Mouse (Mus musculus): ENCODE results near the gene Pigc. TPM values are rescaled to one million over a fixed set of nuclear protein-coding genes. Genes with fewer than 3 reads are reported as not detected.
A peak's percentile ranks its signal among the peaks of the same experiment; 100 is the strongest.

The Pigc gene
- polyA plus RNA-seq, 1 experiment from 2014 or later = 42.2 TPM

- no peaks in the 10 kb centered on the region for H3K27me3 ChIP-seq (ENCODE audit: control insufficient read depth, insufficient read depth, low read length)
- ATAC-seq (ENCODE audit: insufficient number of reproducible peaks, insufficient read depth, low FRiP score, low read depth) = no peak
- H3K4me1 ChIP-seq (ENCODE audit: control insufficient read depth, insufficient read depth, low read length) = peaks cover 27% of the 10 kb centered on the region
- H3K27ac ChIP-seq (ENCODE audit: low read length) = peak overlapping the region; percentile 91
- H3K9me3 ChIP-seq (ENCODE audit: control insufficient read depth, low read depth, low read length) = no peaks in the 10 kb centered on the region
- no peak overlapping the region for H3K9ac ChIP-seq (replicated peaks; ENCODE audit: low read depth, low read length)
- WGBS = 55% methylated on average over 8 of the region's 8 CpGs
- H3K36me3 ChIP-seq (ENCODE audit: control insufficient read depth, insufficient read depth, low read length) = no peaks in the 10 kb centered on the region
- H3K4me2 ChIP-seq (replicated peaks; ENCODE audit: low read depth, low read length) = 0 out of 2 replicates have a peak overlapping the region, but pooled peaks have one; percentile 2
- H3K4me3 ChIP-seq (ENCODE audit: low read depth, low read length) = no peak overlapping the region
Observed at GRCm38 (mm10) chr1:162009086-162009485, 40.1 kb downstream of the Pigc start.

DNA sequence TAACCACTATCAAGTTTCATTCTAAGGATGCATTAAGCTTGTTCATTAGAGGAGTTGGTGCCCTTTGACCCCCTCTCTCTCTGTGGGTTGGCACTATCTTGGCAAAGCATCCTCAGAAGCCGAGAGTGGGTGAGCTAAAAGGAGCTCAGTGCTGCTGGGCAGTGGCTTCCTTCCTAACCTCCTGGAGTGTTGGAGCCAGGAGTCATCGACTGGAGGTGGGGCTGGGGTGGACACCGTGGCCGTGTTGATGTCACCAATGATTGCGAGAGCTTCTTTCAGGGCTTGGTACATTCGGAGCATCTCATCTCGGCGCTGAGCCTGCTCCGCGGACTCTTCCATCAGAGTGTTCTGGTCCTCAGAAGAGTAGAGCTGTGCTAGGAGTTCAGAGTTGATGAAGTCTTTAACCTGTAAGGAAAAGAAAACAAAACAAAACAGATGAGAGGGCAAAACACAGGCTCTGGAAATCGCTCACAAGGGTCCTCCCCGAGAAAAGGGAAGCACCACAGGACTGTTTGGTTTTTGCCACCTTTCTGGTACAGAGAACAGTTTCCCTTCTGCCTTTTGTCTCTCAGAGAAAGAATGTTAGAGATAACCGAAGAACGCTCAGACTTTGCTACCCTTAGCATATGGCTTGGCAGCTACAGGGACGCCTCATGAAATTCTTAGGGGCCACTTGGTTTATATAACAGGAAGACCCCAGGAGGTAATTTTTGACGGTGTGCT is 42.7 kb downstream of the Pigc start:
- no peak for ATAC-seq (ENCODE audit: insufficient number of reproducible peaks, insufficient read depth, low FRiP score, low read depth)
- Histone ChIP-seq H3K36me3 (ENCODE audit: control insufficient read depth, insufficient read depth, low read length) (no peaks in the 10 kb centered on the region), H3K9me3 (ENCODE audit: control insufficient read depth, low read depth, low read length) (no peaks in the 10 kb centered on the region), H3K27me3 (ENCODE audit: control insufficient read depth, insufficient read depth, low read length) (no peaks in the 10 kb centered on the region), H3K4me1 (ENCODE audit: control insufficient read depth, insufficient read depth, low read length) (peaks cover 34% of the 10 kb centered on the region), H3K27ac (ENCODE audit: low read length) (no peak overlapping the region), H3K4me3 (ENCODE audit: low read depth, low read length) (no peak overlapping the region), H3K9ac (replicated peaks; ENCODE audit: low read depth, low read length) (no peak overlapping the region), H3K4me2 (replicated peaks; ENCODE audit: low read depth, low read length) (no peak overlapping the region)
- WGBS = 70% methylated on average over 16 of the region's 16 CpGs

- Histone ChIP-seq H3K36me3 (ENCODE audit: control insufficient read depth, insufficient read depth, low read length) (no peaks in the 10 kb centered on the region), H3K27ac (ENCODE audit: low read length) (no peak overlapping the region), H3K4me2 (replicated peaks; ENCODE audit: low read depth, low read length) (no peak overlapping the region), H3K4me3 (ENCODE audit: low read depth, low read length) (no peak overlapping the region), H3K9ac (replicated peaks; ENCODE audit: low read depth, low read length) (no peak overlapping the region), H3K4me1 (ENCODE audit: control insufficient read depth, insufficient read depth, low read length) (peaks cover 47% of the 10 kb centered on the region), H3K27me3 (ENCODE audit: control insufficient read depth, insufficient read depth, low read length) (no peaks in the 10 kb centered on the region), H3K9me3 (ENCODE audit: control insufficient read depth, low read depth, low read length) (no peaks in the 10 kb centered on the region)
- 54% methylated on average over 4 of the region's 4 CpGs for WGBS
- no peak for ATAC-seq (ENCODE audit: insufficient number of reproducible peaks, insufficient read depth, low FRiP score, low read depth)
Observed at GRCm38 (mm10) chr1:162013561-162013960, 44.6 kb downstream of the Pigc start.

GRCm38 (mm10) chr1:162015247-162015862 is 46.4 kb downstream of the Pigc start:
- Histone ChIP-seq H3K4me1 (ENCODE audit: control insufficient read depth, insufficient read depth, low read length) (peaks cover 42% of the 10 kb centered on the region), H3K4me3 (ENCODE audit: low read depth, low read length) (no peak overlapping the region), H3K36me3 (ENCODE audit: control insufficient read depth, insufficient read depth, low read length) (no peaks in the 10 kb centered on the region), H3K9me3 (ENCODE audit: control insufficient read depth, low read depth, low read length) (no peaks in the 10 kb centered on the region), H3K4me2 (replicated peaks; ENCODE audit: low read depth, low read length) (no peak overlapping the region), H3K27me3 (ENCODE audit: control insufficient read depth, insufficient read depth, low read length) (no peaks in the 10 kb centered on the region), H3K9ac (replicated peaks; ENCODE audit: low read depth, low read length) (no peak overlapping the region), H3K27ac (ENCODE audit: low read length) (peak overlapping the region; percentile 89)
- WGBS = 32% methylated on average over 8 of the region's 8 CpGs
- no peak; the same call in 1 of the 2 replicates for ATAC-seq (ENCODE audit: insufficient number of reproducible peaks, insufficient read depth, low FRiP score, low read depth)

GRCm38 (mm10) chr1:162016982-162017381 is 48.0 kb downstream of the Pigc start:
- H3K27me3 ChIP-seq (ENCODE audit: control insufficient read depth, insufficient read depth, low read length) = no peaks in the 10 kb centered on the region
- 8% methylated on average over 7 of the region's 7 CpGs for WGBS
- no peaks in the 10 kb centered on the region for H3K9me3 ChIP-seq (ENCODE audit: control insufficient read depth, low read depth, low read length)
- H3K4me1 ChIP-seq (ENCODE audit: control insufficient read depth, insufficient read depth, low read length) = peaks cover 44% of the 10 kb centered on the region
- no peak overlapping the region for H3K9ac ChIP-seq (replicated peaks; ENCODE audit: low read depth, low read length)
- no peak overlapping the region for H3K4me3 ChIP-seq (ENCODE audit: low read depth, low read length)
- H3K4me2 ChIP-seq (replicated peaks; ENCODE audit: low read depth, low read length) = no peak overlapping the region
- peak; percentile 53; the same call in 1 of the 2 replicates for ATAC-seq (ENCODE audit: insufficient number of reproducible peaks, insufficient read depth, low FRiP score, low read depth)
- H3K27ac ChIP-seq (ENCODE audit: low read length) = peak overlapping the region; percentile 89
- H3K36me3 ChIP-seq (ENCODE audit: control insufficient read depth, insufficient read depth, low read length) = no peaks in the 10 kb centered on the region

- Histone ChIP-seq H3K27me3 (ENCODE audit: control insufficient read depth, insufficient read depth, low read length) (no peaks in the 10 kb centered on the region), H3K4me2 (replicated peaks; ENCODE audit: low read depth, low read length) (no peak overlapping the region), H3K4me3 (ENCODE audit: low read depth, low read length) (no peak overlapping the region), H3K9me3 (ENCODE audit: control insufficient read depth, low read depth, low read length) (no peaks in the 10 kb centered on the region), H3K9ac (replicated peaks; ENCODE audit: low read depth, low read length) (no peak overlapping the region), H3K36me3 (ENCODE audit: control insufficient read depth, insufficient read depth, low read length) (no peaks in the 10 kb centered on the region), H3K4me1 (ENCODE audit: control insufficient read depth, insufficient read depth, low read length) (peaks cover 44% of the 10 kb centered on the region), H3K27ac (ENCODE audit: low read length) (peak overlapping the region; percentile 89)
- ATAC-seq (ENCODE audit: insufficient number of reproducible peaks, insufficient read depth, low FRiP score, low read depth) = no peak
- 19% methylated on average over 13 of the region's 13 CpGs for WGBS
Observed at GRCm38 (mm10) chr1:162017975-162018600, 49.1 kb downstream of the Pigc start.

- H3K4me1 ChIP-seq (ENCODE audit: control insufficient read depth, insufficient read depth, low read length) = peaks cover 44% of the 10 kb centered on the region
- H3K9ac ChIP-seq (replicated peaks; ENCODE audit: low read depth, low read length) = no peak overlapping the region
- H3K4me3 ChIP-seq (ENCODE audit: low read depth, low read length) = no peak overlapping the region
- WGBS = 48% methylated on average over 6 of the region's 6 CpGs
- H3K36me3 ChIP-seq (ENCODE audit: control insufficient read depth, insufficient read depth, low read length) = no peaks in the 10 kb centered on the region
- no peaks in the 10 kb centered on the region for H3K27me3 ChIP-seq (ENCODE audit: control insufficient read depth, insufficient read depth, low read length)
- H3K4me2 ChIP-seq (replicated peaks; ENCODE audit: low read depth, low read length) = no peak overlapping the region
- H3K9me3 ChIP-seq (ENCODE audit: control insufficient read depth, low read depth, low read length) = no peaks in the 10 kb centered on the region
- no peak for ATAC-seq (ENCODE audit: insufficient number of reproducible peaks, insufficient read depth, low FRiP score, low read depth)
- peak overlapping the region; percentile 89 for H3K27ac ChIP-seq (ENCODE audit: low read length)
Observed at GRCm38 (mm10) chr1:162018601-162018977, 49.6 kb downstream of the Pigc start.

DNA sequence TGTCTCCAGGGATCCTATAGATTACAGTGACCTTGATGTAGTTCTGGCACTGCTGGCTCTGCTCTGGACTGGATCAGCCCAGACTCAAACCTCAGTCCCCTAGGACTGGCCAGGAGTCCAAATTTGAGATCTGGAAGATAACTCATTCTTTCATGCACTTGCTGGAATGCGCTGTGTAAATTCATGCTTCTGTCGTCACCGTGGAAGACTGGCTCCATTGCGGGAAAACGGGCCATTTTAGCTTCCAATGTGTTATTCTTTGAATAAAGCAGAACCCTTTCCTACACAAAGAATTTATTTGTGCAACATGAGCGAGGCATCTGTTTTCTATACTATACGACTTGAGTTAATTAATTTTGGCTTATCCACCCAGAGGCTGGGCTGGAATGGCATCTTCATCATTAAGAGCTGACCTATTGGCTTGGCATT is 51.3 kb downstream of the Pigc start:
- no peaks in the 10 kb centered on the region for H3K27me3 ChIP-seq (ENCODE audit: control insufficient read depth, insufficient read depth, low read length)
- no peaks in the 10 kb centered on the region for H3K36me3 ChIP-seq (ENCODE audit: control insufficient read depth, insufficient read depth, low read length)
- no peak overlapping the region for H3K9ac ChIP-seq (replicated peaks; ENCODE audit: low read depth, low read length)
- no peak overlapping the region for H3K4me3 ChIP-seq (ENCODE audit: low read depth, low read length)
- peak; percentile 56 for ATAC-seq (ENCODE audit: insufficient number of reproducible peaks, insufficient read depth, low FRiP score, low read depth)
- no peaks in the 10 kb centered on the region for H3K9me3 ChIP-seq (ENCODE audit: control insufficient read depth, low read depth, low read length)
- peak overlapping the region; percentile 41; the same call in 1 of the 2 replicates for H3K27ac ChIP-seq (ENCODE audit: low read length)
- H3K4me2 ChIP-seq (replicated peaks; ENCODE audit: low read depth, low read length) = no peak overlapping the region
- peaks cover 41% of the 10 kb centered on the region for H3K4me1 ChIP-seq (ENCODE audit: control insufficient read depth, insufficient read depth, low read length)
- WGBS = 42% methylated on average over 7 of the region's 7 CpGs
